Mouse (Mus musculus) kidney, embryonic 15.5 days (tissue): Measurements from ENCODE around the gene Acap1. TPM values are rescaled to one million over a fixed set of nuclear protein-coding genes. Genes with fewer than 3 reads are reported as not detected.
A peak's percentile ranks its signal among the peaks of the same experiment; 100 is the strongest.

Source experiments
- ATAC-seq: fragments of 200-750 bp; cut with Nextera tagmentation; replicated peaks from 2 replicates; pipeline ENCODE4 v1.8.0; 2017; ENCODE audit warnings: moderate TSS enrichment; ENCODE audit not compliant: low FRiP score
- H3K27ac ChIP-seq: fragments of 300-500 bp; sonication (generic); 2 replicates; pipeline ENCODE4 v1.5.1; 2015; ENCODE audit warnings: mild to moderate bottlenecking, inconsistent platforms
- H3K27me3 ChIP-seq: fragments of 300-500 bp; sonication (generic); 2 replicates; pipeline ENCODE4 v1.6.1; 2015; ENCODE audit warnings: inconsistent platforms
- H3K36me3 ChIP-seq: fragments of 300-500 bp; sonication (generic); 2 replicates; pipeline ENCODE4 v1.6.1; 2015; ENCODE audit warnings: inconsistent platforms
- H3K4me1 ChIP-seq: fragments of 300-500 bp; sonication (generic); 2 replicates; pipeline ENCODE4 v1.6.1; 2015; ENCODE audit warnings: inconsistent platforms
- H3K4me2 ChIP-seq: fragments of 300-500 bp; sonication (generic); 2 replicates; pipeline ENCODE4 v1.6.1; 2015; ENCODE audit warnings: moderate library complexity, mild to moderate bottlenecking, inconsistent platforms
- H3K4me3 ChIP-seq: fragments of 300-500 bp; sonication (generic); replicated peaks from 2 replicates; pipeline ENCODE4 v1.5.1; 2015; ENCODE audit warnings: mild to moderate bottlenecking, inconsistent platforms
- H3K9ac ChIP-seq: fragments of 300-500 bp; sonication (generic); 2 replicates; pipeline ENCODE4 v1.6.1; 2015; ENCODE audit warnings: mild to moderate bottlenecking, inconsistent platforms
- H3K9me3 ChIP-seq: fragments of 300-500 bp; sonication (generic); replicated peaks from 2 replicates; pipeline ENCODE4 v1.6.1; 2016; ENCODE audit warnings: inconsistent platforms
- WGBS: fragments of 180-500 bp; shearing (Covaris S2); methylation state at CpG from one replicate; pipeline ENCODE4 v1.1.7; 2015; ENCODE audit warnings: mixed read lengths; 5-methylcytosine and 5-hydroxymethylcytosine counted together
- microRNA-seq: library from miRNA; unstranded; fragments of <30 nt; microRNA quantifications from one replicate; pipeline ENCODE4, GENCODE M21; 2016
- polyA plus RNA-seq: library from polyadenylated mRNA; unstranded; fragments of >200 nt; fragmentation: Nextera tagmentation; extraction: Ambion mirVana; gene quantifications from 2 replicates; pipeline ENCODE4 v1.2.1, GENCODE M21; 2015

Gene Acap1
- polyA plus RNA-seq, 1 experiment from 2014 or later: 0.62 TPM

DNA sequence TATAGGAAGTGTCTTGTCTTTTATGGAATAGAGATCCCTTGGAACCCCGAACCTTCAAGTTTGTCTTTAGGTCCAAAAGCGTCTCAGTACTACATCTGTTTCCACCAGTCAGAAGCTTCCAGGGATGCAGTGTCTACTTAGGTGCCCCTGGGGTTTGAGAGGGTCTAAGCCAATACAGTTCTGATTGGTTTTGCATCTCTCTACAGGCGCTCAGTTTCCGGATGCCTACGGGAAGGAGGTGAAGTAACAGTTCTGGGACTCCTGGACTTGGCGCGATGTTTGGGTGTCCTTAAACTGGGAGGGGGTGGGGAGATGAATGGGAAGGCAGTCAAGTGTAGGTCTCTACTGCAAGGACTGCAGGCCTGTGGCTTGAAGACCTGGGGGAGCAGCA is 56.6 kb downstream of the Acap1 start:
- H3K4me2 ChIP-seq: peak overlapping the region; percentile 97
- peaks cover 17% of the 10 kb centered on the region for H3K27me3 ChIP-seq
- peaks cover 46% of the 10 kb centered on the region for H3K4me1 ChIP-seq
- no peak for ATAC-seq
- 2% methylated on average over 7 of the region's 7 CpGs for WGBS
- H3K27ac ChIP-seq: peak overlapping the region; percentile 90
- H3K9ac ChIP-seq: peak overlapping the region; percentile 61
- 0 out of 2 replicates have a peak, but pooled peaks cover 7% of the 10 kb centered on the region for H3K36me3 ChIP-seq
- H3K9me3 ChIP-seq: no peaks in the 10 kb centered on the region
- H3K4me3 ChIP-seq: peak overlapping the region; percentile 74

DNA sequence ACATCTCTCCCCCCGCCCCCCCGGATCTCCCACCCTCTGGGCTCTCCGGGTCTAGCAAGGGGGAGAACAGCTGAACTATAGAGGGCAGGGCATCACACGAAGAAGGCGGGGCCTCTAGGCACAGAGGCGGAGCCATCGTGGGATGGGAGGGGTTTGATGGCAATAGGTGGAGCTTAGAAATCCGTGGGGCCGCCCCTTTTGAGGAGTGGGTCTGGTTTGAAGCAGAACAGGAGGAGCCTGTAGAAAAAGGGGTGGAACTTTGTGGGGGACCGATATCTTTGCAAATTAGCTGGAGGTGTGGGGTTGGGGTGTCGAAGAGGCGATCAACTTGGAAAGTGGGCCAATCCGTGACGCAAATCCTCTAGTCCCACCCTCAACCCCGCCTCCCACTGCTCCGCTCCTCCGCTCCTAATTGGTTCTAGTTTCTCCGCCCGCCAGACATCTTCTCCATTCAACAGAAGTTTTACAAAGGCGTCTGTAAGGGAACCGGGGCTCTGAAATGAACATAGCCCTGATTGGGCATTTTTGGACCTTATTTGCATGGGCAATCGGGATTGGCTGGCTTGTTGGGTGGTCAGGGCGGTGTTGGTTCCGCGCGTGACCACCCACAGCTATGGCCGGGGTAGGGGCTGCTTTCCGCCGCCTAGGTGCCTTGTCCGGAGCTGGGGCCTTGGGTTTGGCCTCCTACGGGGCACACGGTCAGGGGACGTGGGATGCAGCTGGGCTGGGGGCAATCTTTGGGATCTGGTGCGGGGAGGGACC is 57.2 kb downstream of the Acap1 start, which contains the start of gene Tmem256:
TSS of gene Tmem256 (plus strand) at position 563 of the 762 bp plus-strand sequence.
- peak within 1 kb of the TSS; percentile 97 for H3K4me2 ChIP-seq
- H3K27ac ChIP-seq: peak within 1 kb of the TSS; percentile 90
- H3K4me1 ChIP-seq: peaks cover 48% of the 10 kb centered on the region
- WGBS: under 1% methylated on average over 34 of the region's 34 CpGs
- ATAC-seq: peak; percentile 93
- no peaks in the 10 kb centered on the region for H3K9me3 ChIP-seq
- H3K4me3 ChIP-seq: peak within 1 kb of the TSS; percentile 74
- H3K36me3 ChIP-seq: 0 out of 2 replicates have a peak, but pooled peaks cover 9% of the 10 kb centered on the region
- H3K27me3 ChIP-seq: peaks cover 18% of the 10 kb centered on the region
- H3K9ac ChIP-seq: peak within 1 kb of the TSS; percentile 77

DNA sequence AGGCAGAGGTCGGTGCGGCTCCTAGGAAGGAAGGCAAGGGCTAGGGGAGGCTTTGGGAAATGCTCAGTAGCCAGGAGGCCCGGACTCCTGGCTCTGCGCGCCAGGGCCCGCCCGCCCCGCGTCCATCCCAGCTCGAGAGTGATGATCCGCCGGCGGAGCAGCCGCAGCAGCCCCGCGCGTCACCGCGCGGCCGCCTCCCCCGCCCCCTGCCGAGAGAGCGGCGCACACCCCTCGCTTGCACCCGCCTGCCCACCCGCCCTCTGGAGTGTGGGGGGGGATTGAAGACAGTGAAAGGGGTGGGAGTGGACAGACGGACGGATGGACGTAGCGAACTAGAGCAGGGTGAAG is 57.8 kb downstream of the Acap1 start, which contains the start of gene Nlgn2:
TSS of gene Nlgn2 (minus strand) at position 181 of the 348 bp plus-strand sequence.
- Histone ChIP-seq H3K36me3 (peaks cover 15% of the 10 kb centered on the region; the same call in 1 of the 2 replicates), H3K4me2 (peak within 1 kb of the TSS; percentile 97), H3K9me3 (no peaks in the 10 kb centered on the region), H3K4me3 (peak within 1 kb of the TSS; percentile 74), H3K9ac (peak within 1 kb of the TSS; percentile 77), H3K27ac (peak within 1 kb of the TSS; percentile 90), H3K4me1 (peaks cover 48% of the 10 kb centered on the region), H3K27me3 (peaks cover 18% of the 10 kb centered on the region)
- ATAC-seq: no peak; the same call in 1 of the 2 replicates
- WGBS: under 1% methylated on average over 31 of the region's 32 CpGs

DNA sequence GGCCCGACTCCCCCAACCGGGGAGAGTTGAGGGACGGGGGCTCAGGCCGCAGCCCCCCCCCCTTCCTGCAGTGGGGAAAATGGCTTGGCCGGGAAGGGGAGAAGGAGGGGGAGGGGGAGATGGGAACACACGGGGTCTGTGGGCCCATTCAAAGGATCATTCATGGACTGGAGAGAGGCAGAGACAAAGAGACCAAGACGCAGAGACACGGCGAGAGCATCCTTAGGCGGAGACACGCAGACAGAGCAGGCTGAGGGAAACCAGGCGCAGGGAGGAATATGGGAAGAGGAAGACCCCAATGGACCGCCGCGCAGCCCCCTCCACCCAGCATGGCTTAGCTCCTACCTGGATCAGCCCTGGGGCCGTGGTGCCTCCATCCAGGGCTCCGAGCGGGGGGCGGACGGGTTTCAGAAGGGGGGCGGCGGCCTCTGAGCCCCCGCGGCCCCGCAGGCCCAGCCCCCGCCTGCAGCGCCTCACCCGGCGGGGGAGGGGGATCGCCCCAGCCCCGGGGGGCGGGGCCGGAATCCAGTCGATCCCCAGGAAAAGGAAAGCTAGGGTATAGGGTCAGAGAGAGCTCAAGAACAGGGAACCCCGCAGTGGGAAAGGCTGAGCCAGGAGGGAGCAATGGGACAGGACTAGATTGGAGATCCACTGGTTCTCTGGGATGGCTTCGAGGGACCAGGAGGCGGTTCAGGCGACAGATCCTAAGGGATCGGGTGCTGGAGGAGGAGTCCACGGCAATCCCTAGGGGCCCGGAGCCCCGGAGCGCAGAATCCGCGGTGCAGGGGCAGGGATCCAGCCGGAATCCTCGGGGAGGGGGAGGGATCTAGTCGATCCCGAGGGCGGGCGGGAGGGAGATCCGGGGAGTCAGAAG is 58.4 kb downstream of the Acap1 start:
- peaks cover 18% of the 10 kb centered on the region for H3K27me3 ChIP-seq
- peak; percentile 1 for ATAC-seq
- H3K27ac ChIP-seq: peak overlapping the region; percentile 90
- no peaks in the 10 kb centered on the region for H3K9me3 ChIP-seq
- peaks cover 48% of the 10 kb centered on the region for H3K4me1 ChIP-seq
- H3K4me3 ChIP-seq: peak overlapping the region; percentile 74
- peak overlapping the region; percentile 97 for H3K4me2 ChIP-seq
- peak overlapping the region; percentile 77 for H3K9ac ChIP-seq
- under 1% methylated on average over 46 of the region's 52 CpGs for WGBS
- peaks cover 21% of the 10 kb centered on the region; the same call in 1 of the 2 replicates for H3K36me3 ChIP-seq

DNA sequence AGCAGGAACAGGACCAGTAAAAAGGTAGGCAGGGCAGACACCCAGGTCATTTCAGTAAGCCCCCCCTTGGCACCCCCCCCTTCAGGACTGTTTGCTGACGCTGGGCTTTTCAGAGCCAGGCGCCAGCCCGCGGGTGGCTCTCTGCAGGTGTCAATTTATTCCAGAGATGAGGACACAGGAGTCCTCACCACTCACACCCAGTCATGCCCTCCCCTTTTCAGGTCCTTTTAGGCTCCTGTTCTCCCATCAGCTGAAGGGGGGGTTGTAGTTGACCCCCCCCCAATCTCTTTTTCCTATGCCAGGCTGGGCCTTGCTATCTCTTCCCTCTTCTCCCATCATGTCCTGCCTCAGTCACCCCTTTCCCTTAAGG is 59.4 kb downstream of the Acap1 start:
- H3K9ac ChIP-seq: no peak overlapping the region

DNA sequence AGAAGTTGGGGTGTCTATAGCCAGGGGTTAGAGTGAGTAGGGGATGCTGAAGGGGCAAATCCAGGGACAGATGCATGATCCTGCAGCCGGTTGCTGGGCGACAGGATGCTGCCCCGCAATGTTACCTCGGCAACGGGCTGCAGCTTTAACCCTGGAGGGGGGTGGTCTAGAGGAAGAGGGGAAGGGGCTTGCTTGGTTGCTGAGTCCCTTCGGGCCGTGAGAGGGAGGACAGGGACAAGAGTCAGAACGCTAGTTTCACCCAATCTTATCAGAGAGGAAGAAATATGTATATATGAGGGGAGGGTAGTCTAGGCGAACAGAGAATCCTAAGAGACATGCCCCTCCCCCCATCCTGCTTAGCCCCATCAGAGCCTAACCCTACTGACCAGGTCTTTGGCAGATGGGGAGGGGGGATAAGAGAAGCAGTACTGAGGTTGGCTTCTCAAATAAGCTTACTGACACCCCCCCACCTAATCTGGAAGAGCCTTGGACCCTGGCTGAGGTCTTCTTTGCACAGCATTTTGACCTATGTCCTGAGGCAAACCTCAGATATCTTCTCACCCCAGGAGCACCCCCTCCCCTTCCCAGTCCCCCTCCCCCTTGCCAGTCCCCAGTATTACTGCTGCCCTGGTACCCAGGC is 59.9 kb downstream of the Acap1 start:
- H3K36me3 ChIP-seq: peaks cover 29% of the 10 kb centered on the region; the same call in 1 of the 2 replicates
- H3K4me3 ChIP-seq: peak overlapping the region; percentile 74
- H3K4me2 ChIP-seq: peak overlapping the region; percentile 97
- ATAC-seq: no peak
- H3K9ac ChIP-seq: 0 out of 2 replicates have a peak overlapping the region, but pooled peaks have one; percentile 3
- H3K27ac ChIP-seq: no peak overlapping the region
- H3K9me3 ChIP-seq: no peaks in the 10 kb centered on the region
- H3K27me3 ChIP-seq: peaks cover 18% of the 10 kb centered on the region
- WGBS: 10% methylated on average over 9 of the region's 9 CpGs
- H3K4me1 ChIP-seq: peaks cover 48% of the 10 kb centered on the region

More for the DNA sequence above, 59.4 kb downstream of the Acap1 start:
- H3K27ac ChIP-seq: no peak overlapping the region
- H3K4me3 ChIP-seq: peak overlapping the region; percentile 74
- H3K27me3 ChIP-seq: peaks cover 18% of the 10 kb centered on the region
- peaks cover 48% of the 10 kb centered on the region for H3K4me1 ChIP-seq
- 6% methylated on average over 4 of the region's 4 CpGs for WGBS
- no peaks in the 10 kb centered on the region for H3K9me3 ChIP-seq
- peaks cover 25% of the 10 kb centered on the region; the same call in 1 of the 2 replicates for H3K36me3 ChIP-seq
- ATAC-seq: no peak
- peak overlapping the region; percentile 97 for H3K4me2 ChIP-seq

DNA sequence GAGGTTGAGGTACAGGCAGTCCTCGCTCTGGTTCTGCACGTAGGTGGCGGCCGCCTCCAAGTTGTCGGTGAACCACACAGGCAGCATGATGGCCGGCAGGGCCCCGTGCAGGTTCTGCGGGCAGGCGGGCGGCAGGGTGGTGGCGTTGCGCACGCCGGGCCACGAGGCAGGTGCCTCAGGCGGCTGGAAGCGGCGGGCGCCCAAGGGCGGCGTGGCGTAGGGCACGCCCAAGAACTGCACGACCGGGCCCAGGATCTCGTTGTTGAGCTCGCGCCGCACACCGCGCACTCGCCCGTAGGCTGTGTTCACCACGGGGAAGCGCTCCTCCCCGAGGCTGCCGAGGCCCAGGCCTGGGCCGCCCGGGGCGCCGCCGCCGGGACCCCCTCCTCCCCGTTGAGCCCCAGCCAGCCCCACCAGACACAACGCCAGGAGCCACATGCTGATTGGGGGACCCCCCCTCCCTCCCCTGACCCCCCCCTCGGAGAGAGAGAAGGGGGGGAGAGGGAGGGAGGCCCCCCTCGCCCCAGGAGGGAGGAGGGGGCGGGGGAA is 61.3 kb downstream of the Acap1 start:
- peak overlapping the region; percentile 48; the same call in 1 of the 2 replicates for H3K27ac ChIP-seq
- ATAC-seq: no peak
- peaks cover 18% of the 10 kb centered on the region for H3K27me3 ChIP-seq
- H3K4me2 ChIP-seq: peak overlapping the region; percentile 97
- WGBS: 6% methylated on average over 45 of the region's 48 CpGs
- H3K4me3 ChIP-seq: peak overlapping the region; percentile 74
- H3K9me3 ChIP-seq: no peaks in the 10 kb centered on the region
- H3K36me3 ChIP-seq: peaks cover 25% of the 10 kb centered on the region; the same call in 1 of the 2 replicates
- H3K4me1 ChIP-seq: peaks cover 47% of the 10 kb centered on the region
- peak overlapping the region; percentile 49 for H3K9ac ChIP-seq

DNA sequence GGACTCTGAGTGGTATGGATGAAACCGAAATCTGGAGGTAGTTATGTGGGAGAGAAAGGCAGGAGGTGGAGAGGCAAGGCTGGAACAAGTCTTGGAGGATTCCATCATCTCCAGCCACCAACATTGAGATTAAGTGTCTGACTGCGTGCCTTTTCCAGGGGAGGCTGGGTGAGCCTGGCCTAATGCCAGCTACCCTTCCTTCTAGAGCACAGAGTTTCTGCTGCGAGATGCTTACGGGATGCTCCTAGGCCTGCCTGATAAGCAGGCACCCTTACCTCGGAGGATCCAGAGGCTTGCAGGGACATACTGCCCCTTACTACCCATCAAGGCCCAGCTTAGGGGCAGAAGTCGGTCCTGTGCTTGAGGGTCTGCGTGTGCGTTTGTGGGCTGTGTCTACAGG is 61.8 kb downstream of the Acap1 start:
- Histone ChIP-seq H3K9me3 (no peaks in the 10 kb centered on the region), H3K4me1 (peaks cover 49% of the 10 kb centered on the region), H3K36me3 (peaks cover 25% of the 10 kb centered on the region; the same call in 1 of the 2 replicates), H3K9ac (peak overlapping the region; percentile 49), H3K4me3 (peak overlapping the region; percentile 74), H3K4me2 (peak overlapping the region; percentile 97), H3K27ac (no peak overlapping the region), H3K27me3 (peaks cover 18% of the 10 kb centered on the region)
- WGBS: 61% methylated on average over 8 of the region's 8 CpGs
- no peak for ATAC-seq

Small RNA genes within 50 kb of the gene (microRNA-seq; reads per million reads assigned to microRNA genes)
- gene Mir6924: not detected

Other genes starting within 250 kb of the Acap1 start
- 0.18 and 0.19 TPM in 2 replicates for gene Sox15, start 240.2 kb downstream of the Acap1 start, polyA plus RNA-seq
- gene Mpdu1, start 232.9 kb downstream of the Acap1 start, polyA plus RNA-seq: 71.8 and 78.0 TPM in 2 replicates
- gene Cd68, start 229.4 kb downstream of the Acap1 start, polyA plus RNA-seq: 10.0 and 14.1 TPM in 2 replicates
- 586 and 589 TPM in 2 replicates for gene Eif4a1, start 223.1 kb downstream of the Acap1 start, polyA plus RNA-seq
- 91.6 and 95.2 TPM in 2 replicates for gene Senp3, start 213.5 kb downstream of the Acap1 start, polyA plus RNA-seq
- 0.45 and 0.53 TPM in 2 replicates for gene Tnfsf13, start 209.8 kb downstream of the Acap1 start, polyA plus RNA-seq
- 9.1 and 11.1 TPM in 2 replicates for gene Tnfsf12, start 199.7 kb downstream of the Acap1 start, polyA plus RNA-seq
- gene Tnfsfm13, start 199.4 kb downstream of the Acap1 start, polyA plus RNA-seq: 4.5 and 7.0 TPM in 2 replicates
- 29.9 and 31.1 TPM in 2 replicates for gene Polr2a, start 136.9 kb downstream of the Acap1 start, polyA plus RNA-seq
- 0.27 and 0.36 TPM in 2 replicates for gene Slc35g3, start 133.6 kb downstream of the Acap1 start, polyA plus RNA-seq
- gene Zbtb4, start 129.6 kb downstream of the Acap1 start, polyA plus RNA-seq: 1.9 and 2.8 TPM in 2 replicates
- gene Chrnb1, start 99.6 kb downstream of the Acap1 start, polyA plus RNA-seq: 11.4 and 12.3 TPM in 2 replicates
- gene Fgf11, start 93.7 kb downstream of the Acap1 start, polyA plus RNA-seq: 2.0 and 2.5 TPM in 2 replicates
- gene Tmem102, start 89.9 kb downstream of the Acap1 start, polyA plus RNA-seq: 8.3 TPM in 2 replicates
- not detected in 2 replicates for gene Gm39566, start 80.2 kb downstream of the Acap1 start, polyA plus RNA-seq
- gene Spem2, start 77.1 kb downstream of the Acap1 start, polyA plus RNA-seq: not detected in 2 replicates
- gene Spem1, start 73.4 kb downstream of the Acap1 start, polyA plus RNA-seq: 0.14 and 0.32 TPM in 2 replicates
- gene Nlgn2, start 57.8 kb downstream of the Acap1 start, polyA plus RNA-seq: 5.6 and 7.6 TPM in 2 replicates
- gene Tmem256, start 57.0 kb downstream of the Acap1 start, polyA plus RNA-seq: 409 and 443 TPM in 2 replicates
- gene Plscr3, start 49.2 kb downstream of the Acap1 start, polyA plus RNA-seq: 96.5 and 105 TPM in 2 replicates
- gene Tnk1, start 36.8 kb downstream of the Acap1 start, polyA plus RNA-seq: 5.8 and 7.3 TPM in 2 replicates
- gene Tmem95, start 17.5 kb downstream of the Acap1 start, polyA plus RNA-seq: 0.32 TPM in 1 of 2 replicates, not detected in the other
- gene Kctd11, start 14.1 kb downstream of the Acap1 start, polyA plus RNA-seq: 9.4 and 10.1 TPM in 2 replicates
- gene 2810408A11Rik, start 5.4 kb upstream of the Acap1 start, polyA plus RNA-seq: 12.6 and 13.0 TPM in 2 replicates
- 9.3 and 10.8 TPM in 2 replicates for gene Neurl4, start 5.5 kb upstream of the Acap1 start, polyA plus RNA-seq
- gene Gps2, start 18.3 kb upstream of the Acap1 start, polyA plus RNA-seq: 77.8 and 86.2 TPM in 2 replicates
- gene Eif5a, start 26.4 kb upstream of the Acap1 start, polyA plus RNA-seq: 1,729 and 1,795 TPM in 2 replicates
- 6.3 and 7.5 TPM in 2 replicates for gene Ybx2, start 40.3 kb upstream of the Acap1 start, polyA plus RNA-seq
- gene Slc2a4, start 52.6 kb upstream of the Acap1 start, polyA plus RNA-seq: 17.3 and 22.1 TPM in 2 replicates
- gene Cldn7, start 69.2 kb upstream of the Acap1 start, polyA plus RNA-seq: 173 and 178 TPM in 2 replicates
- 31.0 and 31.7 TPM in 2 replicates for gene Ctdnep1, start 85.6 kb upstream of the Acap1 start, polyA plus RNA-seq
- gene Elp5, start 87.0 kb upstream of the Acap1 start, polyA plus RNA-seq: 116 and 120 TPM in 2 replicates
- gene Gabarap, start 95.6 kb upstream of the Acap1 start, polyA plus RNA-seq: 447 and 450 TPM in 2 replicates
- 75.8 and 78.8 TPM in 2 replicates for gene Phf23, start 100.2 kb upstream of the Acap1 start, polyA plus RNA-seq
- gene Dvl2, start 105.1 kb upstream of the Acap1 start, polyA plus RNA-seq: 38.2 and 43.2 TPM in 2 replicates
- 78.1 and 83.0 TPM in 2 replicates for gene Acadvl, start 119.9 kb upstream of the Acap1 start, polyA plus RNA-seq
- gene Dlg4, start 121.4 kb upstream of the Acap1 start, polyA plus RNA-seq: 12.9 and 15.2 TPM in 2 replicates
- gene Asgr1, start 158.5 kb upstream of the Acap1 start, polyA plus RNA-seq: 1.3 and 2.3 TPM in 2 replicates
- 0.18 and 0.28 TPM in 2 replicates for gene Asgr2, start 197.1 kb upstream of the Acap1 start, polyA plus RNA-seq
- gene Mgl2, start 234.8 kb upstream of the Acap1 start, polyA plus RNA-seq: 0.27 and 0.31 TPM in 2 replicates